In genomic region chr15:103005308-103005707, GRCm38 (mm10) we compare ENCODE assay signal across 14 mouse cellular contexts. TPM values are rescaled to one million over a fixed set of nuclear protein-coding genes. Genes with fewer than 3 reads are reported as not detected.
DNase-seq lines count a peak whose midpoint lies in the region; ATAC-seq and TF ChIP-seq lines count a peak whose summit lies in the region.
"Had no signal": no experiment of that assay in that cellular context is flagged by ENCODE, and none has a peak within 500 bp of the region (broad histone marks: within the 10 kb centered on the region; RNA-seq: fewer than 3 reads in every experiment).

No protein-coding gene starts in this region.

- no peak overlapping the region for H3K4me2 ChIP-seq in lung, embryonic 14.5 days
- no peak overlapping the region for H3K4me2 ChIP-seq in stomach, embryonic 14.5 days (replicated peaks; ENCODE audit: low read depth, low read length)
- H3K4me2 ChIP-seq in lung, postnatal 0 days (replicated peaks; ENCODE audit: low read depth, low read length): no peak overlapping the region
- H3K4me2 ChIP-seq: forebrain, embryonic 15.5 days; heart, embryonic 12.5 days had no signal

- no peak overlapping the region for H3K27ac ChIP-seq in lung, embryonic 14.5 days (ENCODE audit: low read depth)
- peak overlapping the region; percentile 77 for H3K27ac ChIP-seq in brown adipose tissue, adult 24 weeks (replicated peaks; ENCODE audit: low read depth, low read length)
- H3K27ac ChIP-seq in stomach, embryonic 14.5 days (ENCODE audit: low read length): peak overlapping the region; percentile 74; the same call in 1 of the 2 replicates
- H3K27ac ChIP-seq in lung, postnatal 0 days (ENCODE audit: low read length): no peak overlapping the region
- H3K27ac ChIP-seq: forebrain, embryonic 15.5 days had no signal

- no peaks in the 10 kb centered on the region for H3K36me3 ChIP-seq in lung, embryonic 14.5 days (ENCODE audit: insufficient read depth)
- H3K36me3 ChIP-seq in stomach, embryonic 14.5 days (ENCODE audit: control insufficient read depth, insufficient read depth, low read length): no peaks in the 10 kb centered on the region
- no peaks in the 10 kb centered on the region for H3K36me3 ChIP-seq in lung, postnatal 0 days (ENCODE audit: insufficient read depth, low read length)
- H3K36me3 ChIP-seq: forebrain, embryonic 15.5 days; heart, embryonic 12.5 days had no signal

- TF ChIP-seq EP300 in lung, postnatal 0 days (IDR thresholded peaks at IDR 0.05): no peak

- WGBS in lung, embryonic 14.5 days: 1% methylated on average over 17 of the region's 17 CpGs
- WGBS in stomach, embryonic 14.5 days: 7% methylated on average over 17 of the region's 17 CpGs
- WGBS in lung, postnatal 0 days: 2% methylated on average over 17 of the region's 17 CpGs

- H3K27me3 ChIP-seq in lung, embryonic 14.5 days (ENCODE audit: insufficient read depth, low read length): peaks cover 100% of the 10 kb centered on the region
- peaks cover 78% of the 10 kb centered on the region for H3K27me3 ChIP-seq in stomach, embryonic 14.5 days (ENCODE audit: control insufficient read depth, insufficient read depth, low read length)
- peaks cover 88% of the 10 kb centered on the region for H3K27me3 ChIP-seq in lung, postnatal 0 days (replicated peaks; ENCODE audit: insufficient read depth, low read length)

- no peaks in the 10 kb centered on the region for H3K9me3 ChIP-seq in lung, embryonic 14.5 days (ENCODE audit: low read depth, low read length)
- H3K9me3 ChIP-seq in stomach, embryonic 14.5 days (ENCODE audit: control insufficient read depth, low read depth, low read length): no peaks in the 10 kb centered on the region
- no peaks in the 10 kb centered on the region for H3K9me3 ChIP-seq in lung, postnatal 0 days (ENCODE audit: low read length)
- H3K9me3 ChIP-seq: forebrain, embryonic 15.5 days; heart, embryonic 12.5 days had no signal

- H3K4me1 ChIP-seq in lung, embryonic 14.5 days (ENCODE audit: insufficient read depth): no peaks in the 10 kb centered on the region
- H3K4me1 ChIP-seq in brown adipose tissue, adult 24 weeks (ENCODE audit: control insufficient read depth, insufficient read depth, insufficient read length, low read length): 0 out of 2 replicates have a peak, but pooled peaks cover 4% of the 10 kb centered on the region
- H3K4me1 ChIP-seq in stomach, embryonic 14.5 days (ENCODE audit: control insufficient read depth, insufficient read depth, low read length): no peaks in the 10 kb centered on the region; the same call in 1 of the 2 replicates
- H3K4me1 ChIP-seq in lung, postnatal 0 days (ENCODE audit: insufficient read depth, low read depth, low read length): no peaks in the 10 kb centered on the region
- H3K4me1 ChIP-seq: forebrain, embryonic 15.5 days had no signal

- H3K4me3 ChIP-seq in lung, embryonic 14.5 days (ENCODE audit: low read depth, low read length): no peak overlapping the region
- H3K4me3 ChIP-seq in brown adipose tissue, adult 24 weeks (ENCODE audit: insufficient read depth, low read depth, low read length): peak overlapping the region; percentile 46
- H3K4me3 ChIP-seq in stomach, embryonic 14.5 days (ENCODE audit: low read depth, low read length): no peak overlapping the region
- H3K4me3 ChIP-seq in lung, postnatal 0 days (ENCODE audit: low read depth, low read length): no peak overlapping the region
- H3K4me3 ChIP-seq: forebrain, embryonic 15.5 days; heart, embryonic 12.5 days had no signal

- no peak overlapping the region for H3K9ac ChIP-seq in lung, embryonic 14.5 days
- H3K9ac ChIP-seq in stomach, embryonic 14.5 days (replicated peaks; ENCODE audit: low read depth, low read length): no peak overlapping the region
- H3K9ac ChIP-seq in lung, postnatal 0 days (replicated peaks; ENCODE audit: low read depth): no peak overlapping the region
- H3K9ac ChIP-seq: forebrain, embryonic 15.5 days; heart, embryonic 12.5 days had no signal

- no peak for ATAC-seq in lung, embryonic 14.5 days (ENCODE audit: insufficient read depth)
- ATAC-seq in stomach, embryonic 14.5 days (ENCODE audit: insufficient number of reproducible peaks, insufficient read depth, low FRiP score, low read depth): peak; percentile 51; the same call in 1 of the 2 replicates
- ATAC-seq in lung, postnatal 0 days: no peak
- ATAC-seq: forebrain, embryonic 15.5 days; hindbrain, embryonic 16.5 days had no signal

- DNase-seq in lung, embryonic 14.5 days: peak; percentile 37
- DNase-seq in lung, postnatal 10 days: no peak
- peak; percentile 71 to 80 for DNase-seq in kidney, postnatal 4 days
- no peak for DNase-seq in thymus, postnatal 4 days
- no peak for DNase-seq in urinary bladder, postnatal 4 days (ENCODE audit: low spot score in 2 of 2)
- DNase-seq in lung, postnatal 0 days (ENCODE audit: low spot score): no peak
- DNase-seq: lung, postnatal 36 days; right cerebral cortex, postnatal 14 days; thymus, postnatal 36 days had no signal

- TF ChIP-seq CTCF in lung, embryonic 14.5 days (IDR thresholded peaks at IDR 0.05; ENCODE audit: low read depth): no peak
- TF ChIP-seq CTCF in lung, postnatal 0 days (IDR thresholded peaks at IDR 0.05): no peak

RNA-seq across cellular contexts. Expression of gene Hoxc6, which starts 7.3 kb away (rescaled TPM):
- not detected in 2 replicates for polyA plus RNA-seq in lung, embryonic 14.5 days (2014; fragmentation: Nextera tagmentation; extraction: Ambion mirVana)
- 17.1 and 21.7 TPM in 2 replicates for polyA plus RNA-seq in brown adipose tissue, adult 24 weeks (2012; ENCODE audit: insufficient read depth, insufficient read length, missing spikeins)
- polyA plus RNA-seq in stomach, embryonic 14.5 days (2014; fragmentation: Nextera tagmentation; extraction: Ambion mirVana): 4.8 and 5.5 TPM in 2 replicates
- not detected in 2 replicates for polyA plus RNA-seq in lung, postnatal 0 days (2015; fragmentation: Nextera tagmentation; extraction: Ambion mirVana)
- polyA plus RNA-seq: forebrain, embryonic 15.5 days had no signal

RNA-seq across cellular contexts. Expression of gene Hoxc4, which starts 13.4 kb away (rescaled TPM):
- polyA plus RNA-seq in lung, embryonic 14.5 days (2014; fragmentation: Nextera tagmentation; extraction: Ambion mirVana): 1.5 and 2.1 TPM in 2 replicates
- polyA plus RNA-seq in brown adipose tissue, adult 24 weeks (2012; ENCODE audit: insufficient read depth, insufficient read length, missing spikeins): 9.4 and 13.7 TPM in 2 replicates
- 23.4 and 26.5 TPM in 2 replicates for polyA plus RNA-seq in stomach, embryonic 14.5 days (2014; fragmentation: Nextera tagmentation; extraction: Ambion mirVana)
- polyA plus RNA-seq in lung, postnatal 0 days (2015; fragmentation: Nextera tagmentation; extraction: Ambion mirVana): 0.21 and 0.23 TPM in 2 replicates
- polyA plus RNA-seq: forebrain, embryonic 15.5 days had no signal

RNA-seq across cellular contexts. Expression of gene Hoxc8, which starts 14.9 kb away (rescaled TPM):
- not detected in 2 replicates for polyA plus RNA-seq in lung, embryonic 14.5 days (2014; fragmentation: Nextera tagmentation; extraction: Ambion mirVana)
- 8.9 and 9.8 TPM in 2 replicates for polyA plus RNA-seq in brown adipose tissue, adult 24 weeks (2012; ENCODE audit: insufficient read depth, insufficient read length, missing spikeins)
- polyA plus RNA-seq in stomach, embryonic 14.5 days (2014; fragmentation: Nextera tagmentation; extraction: Ambion mirVana): 1.0 and 1.1 TPM in 2 replicates
- not detected in 2 replicates for polyA plus RNA-seq in lung, postnatal 0 days (2015; fragmentation: Nextera tagmentation; extraction: Ambion mirVana)
- polyA plus RNA-seq: forebrain, embryonic 15.5 days had no signal

RNA-seq across cellular contexts. Expression of gene Hoxc9, which starts 29.1 kb away (rescaled TPM):
- not detected in 2 replicates for polyA plus RNA-seq in lung, embryonic 14.5 days (2014; fragmentation: Nextera tagmentation; extraction: Ambion mirVana)
- not detected in 2 replicates for polyA plus RNA-seq in brown adipose tissue, adult 24 weeks (2012; ENCODE audit: insufficient read depth, insufficient read length, missing spikeins)
- not detected in 2 replicates for polyA plus RNA-seq in stomach, embryonic 14.5 days (2014; fragmentation: Nextera tagmentation; extraction: Ambion mirVana)
- not detected in 2 replicates for polyA plus RNA-seq in lung, postnatal 0 days (2015; fragmentation: Nextera tagmentation; extraction: Ambion mirVana)
- polyA plus RNA-seq: forebrain, embryonic 15.5 days; heart, embryonic 12.5 days had no signal

RNA-seq across cellular contexts. Expression of gene Hoxc5, which starts 38.1 kb away (rescaled TPM):
- 0.62 and 0.74 TPM in 2 replicates for polyA plus RNA-seq in lung, embryonic 14.5 days (2014; fragmentation: Nextera tagmentation; extraction: Ambion mirVana)
- polyA plus RNA-seq in brown adipose tissue, adult 24 weeks (2012; ENCODE audit: insufficient read depth, insufficient read length, missing spikeins): 14.1 and 15.1 TPM in 2 replicates
- 20.3 and 20.9 TPM in 2 replicates for polyA plus RNA-seq in stomach, embryonic 14.5 days (2014; fragmentation: Nextera tagmentation; extraction: Ambion mirVana)
- polyA plus RNA-seq in lung, postnatal 0 days (2015; fragmentation: Nextera tagmentation; extraction: Ambion mirVana): 0.23 TPM in 1 of 2 replicates, not detected in the other
- polyA plus RNA-seq: forebrain, embryonic 15.5 days had no signal

Comparison
In these comparisons a context has a peak if more than half of its experiments do, and no peak if none do; other contexts are left out.
1. DNase-seq: peak in lung, embryonic 14.5 days (single experiment) and kidney, postnatal 4 days (2 of 2); none in lung, postnatal 10 days (single experiment), thymus, postnatal 4 days (single experiment), urinary bladder, postnatal 4 days (0 of 2) and lung, postnatal 0 days (single experiment).
2. H3K27ac ChIP-seq: peak in brown adipose tissue, adult 24 weeks (single experiment) and stomach, embryonic 14.5 days (single experiment); none in lung, embryonic 14.5 days (single experiment) and lung, postnatal 0 days (single experiment).